8 mouse cellular contexts compared by ENCODE assay signal in the genomic region with DNA sequence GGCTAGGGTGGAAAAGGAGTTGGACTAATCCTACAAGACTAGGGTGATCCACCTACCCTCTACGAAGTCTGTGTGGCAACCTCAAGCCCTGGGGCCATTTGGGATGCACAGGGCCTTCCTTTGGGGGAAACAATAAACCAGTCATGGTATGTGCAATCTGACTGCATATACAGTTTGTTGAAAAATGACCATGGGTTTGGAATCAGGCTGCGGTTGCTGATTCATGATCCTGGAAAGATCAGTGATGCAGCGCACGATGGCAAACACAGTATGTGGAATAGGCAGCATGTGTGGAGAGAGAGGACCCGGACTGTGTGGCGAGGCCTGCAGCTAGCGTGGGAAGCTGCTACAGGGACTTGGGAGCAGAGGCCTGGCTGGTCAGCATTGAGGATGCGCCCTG. TPM values are rescaled to one million over a fixed set of nuclear protein-coding genes. Genes with fewer than 3 reads are reported as not detected.
DNase-seq lines count a peak whose midpoint lies in the region; ATAC-seq and TF ChIP-seq lines count a peak whose summit lies in the region.

No protein-coding gene starts in this region.

- intact Hi-C loops in heart, postnatal 14 days (cut with DNase I), result loop anchor here (2.0 kb wide), 1 partner anchor 47 kb away; no protein-coding TSS in a partner anchor

- WGBS in heart, embryonic 12.5 days, result 82% methylated on average over 8 of the region's 8 CpGs
- 94% methylated on average over 8 of the region's 8 CpGs for WGBS in midbrain, embryonic 11.5 days
- WGBS in midbrain, postnatal 0 days, result 93% methylated on average over 8 of the region's 8 CpGs
- 84% methylated on average over 8 of the region's 8 CpGs for WGBS in intestine, embryonic 15.5 days
- WGBS in stomach, embryonic 15.5 days, result 76% methylated on average over 8 of the region's 8 CpGs

- peak overlapping the region; percentile 51 for H3K9ac ChIP-seq in heart, embryonic 12.5 days
- no peak overlapping the region for H3K9ac ChIP-seq in midbrain, embryonic 11.5 days (ENCODE audit: low read length)
- H3K9ac ChIP-seq in midbrain, postnatal 0 days (replicated peaks; ENCODE audit: low read length, poor library complexity, severe bottlenecking), result no peak overlapping the region
- peak overlapping the region; percentile 5; the same call in 1 of the 2 replicates for H3K9ac ChIP-seq in intestine, embryonic 15.5 days
- no peak overlapping the region for H3K9ac ChIP-seq in stomach, embryonic 15.5 days

- peak overlapping the region; percentile 6 for H3K4me2 ChIP-seq in heart, embryonic 12.5 days
- H3K4me2 ChIP-seq in midbrain, embryonic 11.5 days, result no peak overlapping the region
- no peak overlapping the region for H3K4me2 ChIP-seq in midbrain, postnatal 0 days (ENCODE audit: low read depth, low read length, poor library complexity, severe bottlenecking)
- H3K4me2 ChIP-seq in intestine, embryonic 15.5 days (replicated peaks), result peak overlapping the region; percentile 15
- peak overlapping the region; percentile 35 for H3K4me2 ChIP-seq in stomach, embryonic 15.5 days

- no peak overlapping the region for H3K4me3 ChIP-seq in heart, embryonic 12.5 days
- no peak overlapping the region for H3K4me3 ChIP-seq in midbrain, embryonic 11.5 days (ENCODE audit: low read depth, low read length)
- H3K4me3 ChIP-seq in midbrain, postnatal 0 days (ENCODE audit: low read depth, low read length), result no peak overlapping the region
- H3K4me3 ChIP-seq in intestine, embryonic 15.5 days (replicated peaks), result no peak overlapping the region
- H3K4me3 ChIP-seq in stomach, embryonic 15.5 days (replicated peaks), result no peak overlapping the region

- H3K4me1 ChIP-seq in heart, embryonic 12.5 days (replicated peaks), result peaks cover 88% of the 10 kb centered on the region
- H3K4me1 ChIP-seq in midbrain, embryonic 11.5 days (ENCODE audit: control insufficient read depth, insufficient read depth, low read length), result 0 out of 2 replicates have a peak, but pooled peaks cover 5% of the 10 kb centered on the region
- no peaks in the 10 kb centered on the region for H3K4me1 ChIP-seq in midbrain, postnatal 0 days (ENCODE audit: insufficient read depth, low read length)
- peaks cover 52% of the 10 kb centered on the region for H3K4me1 ChIP-seq in intestine, embryonic 15.5 days (replicated peaks)
- H3K4me1 ChIP-seq in stomach, embryonic 15.5 days, result peaks cover 29% of the 10 kb centered on the region

- peak overlapping the region; percentile 92 for H3K27ac ChIP-seq in heart, embryonic 12.5 days (ENCODE audit: poor library complexity, severe bottlenecking)
- H3K27ac ChIP-seq in midbrain, embryonic 11.5 days (ENCODE audit: low read depth, low read length), result 0 out of 2 replicates have a peak overlapping the region, but pooled peaks have one; percentile 16
- H3K27ac ChIP-seq in midbrain, postnatal 0 days (ENCODE audit: low read depth, low read length), result no peak overlapping the region
- H3K27ac ChIP-seq in intestine, embryonic 15.5 days, result peak overlapping the region; percentile 91
- peak overlapping the region; percentile 95 for H3K27ac ChIP-seq in stomach, embryonic 15.5 days

- H3K9me3 ChIP-seq in heart, embryonic 12.5 days (replicated peaks), result no peaks in the 10 kb centered on the region
- no peaks in the 10 kb centered on the region for H3K9me3 ChIP-seq in midbrain, embryonic 11.5 days (ENCODE audit: control insufficient read depth, low read length)
- H3K9me3 ChIP-seq in midbrain, postnatal 0 days (ENCODE audit: low read length), result no peaks in the 10 kb centered on the region
- no peaks in the 10 kb centered on the region for H3K9me3 ChIP-seq in intestine, embryonic 15.5 days
- no peaks in the 10 kb centered on the region for H3K9me3 ChIP-seq in stomach, embryonic 15.5 days

- no peak for DNase-seq in heart, postnatal 14 days
- DNase-seq in midbrain, embryonic 11.5 days (ENCODE audit: low spot score, missing footprints), result no peak
- DNase-seq in midbrain, postnatal 0 days (ENCODE audit: low spot score), result no peak
- DNase-seq in c-Kit-positive CD71-positive TER-119-positive erythroid progenitor cells, embryonic 14.5 days (ENCODE audit: low spot score), result no peak
- DNase-seq in cerebellum, postnatal 10 days, result no peak

- no peak for ATAC-seq in heart, embryonic 12.5 days (ENCODE audit: insufficient number of reproducible peaks, low FRiP score)
- no peak for ATAC-seq in midbrain, embryonic 11.5 days (ENCODE audit: low FRiP score)
- no peak for ATAC-seq in midbrain, postnatal 0 days (ENCODE audit: low FRiP score)
- ATAC-seq in intestine, embryonic 15.5 days, result peak; percentile 8; the same call in 1 of the 2 replicates
- no peak for ATAC-seq in stomach, embryonic 15.5 days (ENCODE audit: insufficient read depth, low FRiP score, low read depth)

- no peaks in the 10 kb centered on the region for H3K27me3 ChIP-seq in heart, embryonic 12.5 days (replicated peaks)
- H3K27me3 ChIP-seq in midbrain, embryonic 11.5 days (ENCODE audit: control insufficient read depth, insufficient read depth, low read length), result no peaks in the 10 kb centered on the region
- no peaks in the 10 kb centered on the region for H3K27me3 ChIP-seq in midbrain, postnatal 0 days (ENCODE audit: insufficient read depth, low read length)
- no peaks in the 10 kb centered on the region for H3K27me3 ChIP-seq in intestine, embryonic 15.5 days (replicated peaks)
- H3K27me3 ChIP-seq in stomach, embryonic 15.5 days (replicated peaks), result no peaks in the 10 kb centered on the region

- H3K36me3 ChIP-seq in heart, embryonic 12.5 days, result peaks cover 17% of the 10 kb centered on the region
- peaks cover 3% of the 10 kb centered on the region; the same call in 1 of the 2 replicates for H3K36me3 ChIP-seq in midbrain, embryonic 11.5 days (ENCODE audit: control insufficient read depth, insufficient read depth, low read length)
- peaks cover 22% of the 10 kb centered on the region for H3K36me3 ChIP-seq in midbrain, postnatal 0 days (ENCODE audit: insufficient read depth, low read length)
- H3K36me3 ChIP-seq in intestine, embryonic 15.5 days, result peaks cover 8% of the 10 kb centered on the region; the same call in 1 of the 2 replicates
- 0 out of 2 replicates have a peak, but pooled peaks cover 6% of the 10 kb centered on the region for H3K36me3 ChIP-seq in stomach, embryonic 15.5 days

- TF ChIP-seq CTCF in midbrain, postnatal 0 days (IDR thresholded peaks at IDR 0.05), result no peak

RNA-seq across cellular contexts. Expression of gene Trim8, which starts 45.9 kb away (rescaled TPM):
- 24.1 and 24.2 TPM in 2 replicates for polyA plus RNA-seq in heart, embryonic 12.5 days (2016; fragmentation: Nextera tagmentation; extraction: Ambion mirVana)
- total RNA-seq in heart, postnatal 14 days (2021), result 10 to 100 TPM; 47.6 to 50.0 TPM
- 28.6 and 31.7 TPM in 2 replicates for polyA plus RNA-seq in midbrain, embryonic 11.5 days (2014; fragmentation: Nextera tagmentation; extraction: Ambion mirVana)
- total RNA-seq in midbrain, postnatal 0 days (2014; rRNA removed), result 96.6 and 103 TPM in 2 replicates
- polyA plus RNA-seq in midbrain, postnatal 0 days (2015; fragmentation: Nextera tagmentation; extraction: Ambion mirVana), result 27.8 and 30.4 TPM in 2 replicates
- 16.4 and 17.3 TPM in 2 replicates for polyA plus RNA-seq in intestine, embryonic 15.5 days (2015; fragmentation: Nextera tagmentation; extraction: Ambion mirVana)
- 20.4 and 20.9 TPM in 2 replicates for polyA plus RNA-seq in stomach, embryonic 15.5 days (2015; fragmentation: Nextera tagmentation; extraction: Ambion mirVana)

RNA-seq across cellular contexts. Expression of gene Sufu, which starts 58.9 kb away (rescaled TPM):
- 24.1 and 27.2 TPM in 2 replicates for polyA plus RNA-seq in heart, embryonic 12.5 days (2016; fragmentation: Nextera tagmentation; extraction: Ambion mirVana)
- total RNA-seq in heart, postnatal 14 days (2021), result 10 to 100 TPM; 15.1 to 15.3 TPM
- 33.7 and 38.7 TPM in 2 replicates for polyA plus RNA-seq in midbrain, embryonic 11.5 days (2014; fragmentation: Nextera tagmentation; extraction: Ambion mirVana)
- 11.5 and 14.4 TPM in 2 replicates for total RNA-seq in midbrain, postnatal 0 days (2014; rRNA removed)
- polyA plus RNA-seq in midbrain, postnatal 0 days (2015; fragmentation: Nextera tagmentation; extraction: Ambion mirVana), result 13.2 and 14.5 TPM in 2 replicates
- polyA plus RNA-seq in intestine, embryonic 15.5 days (2015; fragmentation: Nextera tagmentation; extraction: Ambion mirVana), result 20.7 and 21.4 TPM in 2 replicates
- 24.9 and 26.2 TPM in 2 replicates for polyA plus RNA-seq in stomach, embryonic 15.5 days (2015; fragmentation: Nextera tagmentation; extraction: Ambion mirVana)

Comparison
In these comparisons a context has a peak if more than half of its experiments do, and no peak if none do; other contexts are left out.
1. H3K4me2 ChIP-seq: peak in heart, embryonic 12.5 days (single experiment), intestine, embryonic 15.5 days (single experiment) and stomach, embryonic 15.5 days (single experiment); none in midbrain, embryonic 11.5 days (single experiment) and midbrain, postnatal 0 days (single experiment).
2. H3K9ac ChIP-seq: peak in heart, embryonic 12.5 days (single experiment) and intestine, embryonic 15.5 days (single experiment); none in midbrain, embryonic 11.5 days (single experiment), midbrain, postnatal 0 days (single experiment) and stomach, embryonic 15.5 days (single experiment).